Mouse (Mus musculus): ENCODE measurements at regions not wholly inside any gene's neighbourhood (a gene's known extent, or its start where the extent isn't known, plus 50 kb on each side); places are given as distances from the start of the nearest gene placed in this dataset.

- no peaks in the 10 kb centered on the region for H3K4me1 ChIP-seq (ENCODE audit: control insufficient read depth, insufficient read depth, low read length)
- H3K27ac ChIP-seq (ENCODE audit: insufficient read depth, low read length): no peak overlapping the region
- no peak overlapping the region for H3K4me3 ChIP-seq (ENCODE audit: insufficient read depth, low read length)
- TF ChIP-seq CTCF (IDR thresholded peaks at IDR 0.05; ENCODE audit: extremely low read depth, insufficient read depth, low read length) (no peak), POLR2A (IDR thresholded peaks at IDR 0.05; ENCODE audit: extremely low read depth, insufficient read depth, low read length) (no peak)
Observed at GRCm38 (mm10) chr14:103764047-103764446, 80.2 kb downstream of the Ednrb start.

- no peaks in the 10 kb centered on the region for H3K4me1 ChIP-seq (ENCODE audit: control insufficient read depth, insufficient read depth, low read length)
- no peak overlapping the region for H3K4me3 ChIP-seq (ENCODE audit: insufficient read depth, low read length)
- H3K27ac ChIP-seq (ENCODE audit: insufficient read depth, low read length): 0 out of 2 replicates have a peak overlapping the region, but pooled peaks have one; percentile 50
- no peak for TF ChIP-seq POLR2A (IDR thresholded peaks at IDR 0.05; ENCODE audit: extremely low read depth, insufficient read depth, low read length)
- no peak for TF ChIP-seq CTCF (IDR thresholded peaks at IDR 0.05; ENCODE audit: extremely low read depth, insufficient read depth, low read length)
Observed at GRCm38 (mm10) chr14:103763216-103764031, 80.8 kb downstream of the Ednrb start.

- H3K4me1 ChIP-seq (ENCODE audit: control insufficient read depth, insufficient read depth, low read length): no peaks in the 10 kb centered on the region
- no peak for TF ChIP-seq POLR2A (IDR thresholded peaks at IDR 0.05; ENCODE audit: extremely low read depth, insufficient read depth, low read length)
- TF ChIP-seq CTCF (IDR thresholded peaks at IDR 0.05; ENCODE audit: extremely low read depth, insufficient read depth, low read length): no peak
- H3K27ac ChIP-seq (ENCODE audit: insufficient read depth, low read length): no peak overlapping the region
- no peak overlapping the region for H3K4me3 ChIP-seq (ENCODE audit: insufficient read depth, low read length)
Observed at GRCm38 (mm10) chr14:103759443-103759842, 84.8 kb downstream of the Ednrb start.

Measured in cortical plate, adult 2 months (tissue).